Mouse (Mus musculus): Measurements from ENCODE around the gene Gm5788. TPM values are rescaled to one million over a fixed set of nuclear protein-coding genes. Genes with fewer than 3 reads are reported as not detected.
"Not testable (repeated sequence)": the region's sequence is repeated elsewhere in the genome, so short reads cannot be mapped to it uniquely, and the experiment has no call there.

The Gm5788 gene
- polyA plus RNA-seq (2016; fragmentation: Nextera tagmentation; extraction: Ambion mirVana), result not detected in 2 replicates

GRCm38 (mm10) chr12:87494421-87494820, at the start of gene Gm5788:
Gene Gm5788, plus strand, starts transcription at chr12:87494721.
- not testable (repeated sequence) for H3K36me3 ChIP-seq; H3K9me3 ChIP-seq (replicated peaks); H3K4me3 ChIP-seq; H3K27ac ChIP-seq; H3K4me1 ChIP-seq; H3K27me3 ChIP-seq (ENCODE audit: low read depth, poor library complexity, severe bottlenecking); DNase-seq (ENCODE audit: low spot score)
- 98% methylated on average over 3 of the region's 3 CpGs for WGBS

- DNase-seq (ENCODE audit: low spot score), result no peak
- Histone ChIP-seq H3K27me3 (ENCODE audit: low read depth, poor library complexity, severe bottlenecking) (no peaks in the 10 kb centered on the region), H3K9me3 (replicated peaks) (no peaks in the 10 kb centered on the region), H3K27ac (no peak overlapping the region), H3K36me3 (peaks cover 86% of the 10 kb centered on the region), H3K4me1 (peaks cover 8% of the 10 kb centered on the region; the same call in 1 of the 2 replicates), H3K4me3 (no peak overlapping the region)
- WGBS, result 93% methylated on average over 9 of the region's 9 CpGs
Observed at GRCm38 (mm10) chr12:87449456-87449855, 45.1 kb upstream of the Gm5788 start.

- Histone ChIP-seq H3K4me3 (no peak overlapping the region), H3K27ac (no peak overlapping the region), H3K9me3 (replicated peaks) (no peaks in the 10 kb centered on the region), H3K4me1 (no peaks in the 10 kb centered on the region), H3K27me3 (ENCODE audit: low read depth, poor library complexity, severe bottlenecking) (no peaks in the 10 kb centered on the region), H3K36me3 (peaks cover 93% of the 10 kb centered on the region)
- 94% methylated on average over 6 of the region's 6 CpGs for WGBS
- no peak for DNase-seq (ENCODE audit: low spot score)
Observed at GRCm38 (mm10) chr12:87464678-87465297, 29.7 kb upstream of the Gm5788 start.

GRCm38 (mm10) chr12:87470263-87471136, 24.0 kb upstream of the Gm5788 start:
- Histone ChIP-seq H3K36me3 (peaks cover 39% of the 10 kb centered on the region), H3K4me3 (peak overlapping the region; percentile 85), H3K4me1 (peaks cover 9% of the 10 kb centered on the region), H3K27me3 (ENCODE audit: low read depth, poor library complexity, severe bottlenecking) (no peaks in the 10 kb centered on the region), H3K27ac (0 out of 2 replicates have a peak overlapping the region, but pooled peaks have one; percentile 97), H3K9me3 (replicated peaks) (no peaks in the 10 kb centered on the region)
- DNase-seq (ENCODE audit: low spot score), result no peak
- WGBS, result 44% methylated on average over 7 of the region's 7 CpGs

GRCm38 (mm10) chr12:87471421-87471963, 23.0 kb upstream of the Gm5788 start:
- H3K27ac ChIP-seq, result peak overlapping the region; percentile 97
- H3K9me3 ChIP-seq (replicated peaks), result no peaks in the 10 kb centered on the region
- no peaks in the 10 kb centered on the region for H3K27me3 ChIP-seq (ENCODE audit: low read depth, poor library complexity, severe bottlenecking)
- peaks cover 30% of the 10 kb centered on the region for H3K36me3 ChIP-seq
- peaks cover 9% of the 10 kb centered on the region for H3K4me1 ChIP-seq
- peak overlapping the region; percentile 85 for H3K4me3 ChIP-seq
- under 1% methylated on average over 19 of the region's 19 CpGs for WGBS
- no peak for DNase-seq (ENCODE audit: low spot score)

- Histone ChIP-seq H3K27me3 (ENCODE audit: low read depth, poor library complexity, severe bottlenecking) (no peaks in the 10 kb centered on the region), H3K4me1 (peaks cover 9% of the 10 kb centered on the region), H3K9me3 (replicated peaks) (no peaks in the 10 kb centered on the region), H3K36me3 (peaks cover 23% of the 10 kb centered on the region), H3K27ac (peak within 1 kb of the TSS; percentile 97), H3K4me3 (peak within 1 kb of the TSS; percentile 85)
- WGBS, result 3% methylated on average over 45 of the region's 45 CpGs
- peak; percentile 95 for DNase-seq (ENCODE audit: low spot score)
Observed at GRCm38 (mm10) chr12:87471964-87472786, 22.3 kb upstream of the Gm5788 start, which contains the start of gene Snw1. Gene Snw1, minus strand, starts transcription at chr12:87472274.

- H3K4me3 ChIP-seq, result no peak overlapping the region
- peaks cover 2% of the 10 kb centered on the region; the same call in 1 of the 2 replicates for H3K36me3 ChIP-seq
- 83% methylated on average over 3 of the region's 3 CpGs for WGBS
- no peak overlapping the region for H3K27ac ChIP-seq
- H3K4me1 ChIP-seq, result peaks cover 9% of the 10 kb centered on the region
- H3K9me3 ChIP-seq (replicated peaks), result no peaks in the 10 kb centered on the region
- no peak for DNase-seq (ENCODE audit: low spot score)
- H3K27me3 ChIP-seq (ENCODE audit: low read depth, poor library complexity, severe bottlenecking), result no peaks in the 10 kb centered on the region
Observed at GRCm38 (mm10) chr12:87474756-87475155, 19.8 kb upstream of the Gm5788 start.

GRCm38 (mm10) chr12:87482482-87482881, 12.0 kb upstream of the Gm5788 start:
- not testable (repeated sequence) for H3K36me3 ChIP-seq; H3K27ac ChIP-seq; H3K27me3 ChIP-seq (ENCODE audit: low read depth, poor library complexity, severe bottlenecking); H3K9me3 ChIP-seq (replicated peaks); H3K4me3 ChIP-seq; DNase-seq (ENCODE audit: low spot score); H3K4me1 ChIP-seq
- WGBS, result 89% methylated on average over 5 of the region's 5 CpGs

GRCm38 (mm10) chr12:87488683-87489082, 5.8 kb upstream of the Gm5788 start:
- DNase-seq (ENCODE audit: low spot score); H3K4me1 ChIP-seq; H3K4me3 ChIP-seq; H3K9me3 ChIP-seq (replicated peaks); H3K27me3 ChIP-seq (ENCODE audit: low read depth, poor library complexity, severe bottlenecking); H3K36me3 ChIP-seq; H3K27ac ChIP-seq: not testable (repeated sequence)
- 84% methylated on average over 2 of the region's 2 CpGs for WGBS

- not testable (repeated sequence) for H3K4me3 ChIP-seq; H3K36me3 ChIP-seq; DNase-seq (ENCODE audit: low spot score); H3K9me3 ChIP-seq (replicated peaks); H3K27me3 ChIP-seq (ENCODE audit: low read depth, poor library complexity, severe bottlenecking); H3K4me1 ChIP-seq; H3K27ac ChIP-seq
- 89% methylated on average over 4 of the region's 4 CpGs for WGBS
Observed at GRCm38 (mm10) chr12:87514016-87514415, 19.5 kb downstream of the Gm5788 start, which contains the start of gene Gm8300. Gene Gm8300, plus strand, starts transcription at chr12:87514316.

- DNase-seq (ENCODE audit: low spot score); H3K27me3 ChIP-seq (ENCODE audit: low read depth, poor library complexity, severe bottlenecking); H3K27ac ChIP-seq; H3K4me3 ChIP-seq; H3K36me3 ChIP-seq; H3K9me3 ChIP-seq (replicated peaks); H3K4me1 ChIP-seq: not testable (repeated sequence)
- 86% methylated on average over 3 of the region's 3 CpGs for WGBS
Observed at GRCm38 (mm10) chr12:87519616-87520015, 25.1 kb downstream of the Gm5788 start.

GRCm38 (mm10) chr12:87543927-87544326, 49.4 kb downstream of the Gm5788 start:
- Histone ChIP-seq H3K36me3 (no peaks in the 10 kb centered on the region), H3K4me3 (no peak overlapping the region), H3K27ac (no peak overlapping the region), H3K9me3 (replicated peaks) (no peaks in the 10 kb centered on the region), H3K4me1 (no peaks in the 10 kb centered on the region), H3K27me3 (ENCODE audit: low read depth, poor library complexity, severe bottlenecking) (no peaks in the 10 kb centered on the region)
- WGBS, result 78% methylated on average over 3 of the region's 3 CpGs
- DNase-seq (ENCODE audit: low spot score), result no peak
